19 mouse cellular contexts compared by ENCODE assay signal in the genomic region with DNA sequence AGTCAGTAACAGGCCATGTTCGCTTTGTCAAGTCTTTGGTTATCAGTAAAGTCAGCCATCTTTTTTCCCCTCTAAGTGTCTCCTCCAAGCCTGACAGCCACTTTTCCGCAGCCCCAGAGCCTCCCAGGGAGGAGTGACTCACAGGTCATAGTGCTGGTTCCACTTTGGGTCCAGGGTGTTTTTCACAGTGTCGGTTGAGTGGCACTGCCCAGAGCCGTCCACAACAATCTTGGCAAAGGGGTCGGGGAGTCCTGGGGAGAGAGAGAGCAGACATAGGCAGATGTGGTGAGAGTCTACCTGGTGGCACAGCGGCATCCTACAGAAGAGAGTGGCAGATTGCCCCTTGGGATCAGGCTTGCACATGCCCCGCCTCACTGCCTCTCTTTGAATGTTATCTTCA.
DNase-seq lines count a peak whose midpoint lies in the region; ATAC-seq and TF ChIP-seq lines count a peak whose summit lies in the region.
"Had no signal": no experiment of that assay in that cellular context is flagged by ENCODE, and none has a peak within 500 bp of the region (broad histone marks: within the 10 kb centered on the region; RNA-seq: fewer than 3 reads in every experiment).

No protein-coding gene starts in this region.

- WGBS in heart, embryonic 10.5 days = 55% methylated on average over 7 of the region's 7 CpGs
- 61% methylated on average over 7 of the region's 7 CpGs for WGBS in kidney, postnatal 0 days
- 86% methylated on average over 7 of the region's 7 CpGs for WGBS in stomach, postnatal 0 days

- peak overlapping the region; percentile 52; the same call in 1 of the 2 replicates for H3K27ac ChIP-seq in heart, embryonic 10.5 days
- H3K27ac ChIP-seq in kidney, postnatal 0 days = 0 out of 2 replicates have a peak overlapping the region, but pooled peaks have one; percentile 20
- H3K27ac ChIP-seq in stomach, postnatal 0 days (replicated peaks) = no peak overlapping the region
- H3K27ac ChIP-seq: forebrain, embryonic 13.5 days; heart, embryonic 15.5 days; hindbrain, embryonic 10.5 days; hindbrain, embryonic 14.5 days; intestine, embryonic 15.5 days had no signal

- TF ChIP-seq CTCF in kidney, postnatal 0 days (IDR thresholded peaks at IDR 0.05; ENCODE audit: low read depth) = no peak
- no peak for TF ChIP-seq CTCF in stomach, postnatal 0 days (IDR thresholded peaks at IDR 0.05; ENCODE audit: low read depth)

- no peaks in the 10 kb centered on the region for H3K9me3 ChIP-seq in heart, embryonic 10.5 days
- no peaks in the 10 kb centered on the region for H3K9me3 ChIP-seq in kidney, postnatal 0 days (replicated peaks; ENCODE audit: low read length)
- H3K9me3 ChIP-seq in stomach, postnatal 0 days (ENCODE audit: control insufficient read depth, low read length) = no peaks in the 10 kb centered on the region
- H3K9me3 ChIP-seq: embryonic facial prominence, embryonic 10.5 days; forebrain, embryonic 13.5 days; heart, embryonic 15.5 days; hindbrain, embryonic 10.5 days; intestine, embryonic 15.5 days had no signal

- H3K36me3 ChIP-seq in heart, embryonic 10.5 days = peaks cover 22% of the 10 kb centered on the region
- H3K36me3 ChIP-seq in kidney, postnatal 0 days (ENCODE audit: insufficient read depth, low read length) = peaks cover 19% of the 10 kb centered on the region; the same call in 1 of the 2 replicates
- H3K36me3 ChIP-seq in stomach, postnatal 0 days (ENCODE audit: control insufficient read depth, insufficient read depth, low read length) = peaks cover 5% of the 10 kb centered on the region; the same call in 1 of the 2 replicates

- peaks cover 58% of the 10 kb centered on the region for H3K4me1 ChIP-seq in heart, embryonic 10.5 days
- H3K4me1 ChIP-seq in kidney, postnatal 0 days (replicated peaks; ENCODE audit: insufficient read depth, low read length) = peaks cover 23% of the 10 kb centered on the region
- H3K4me1 ChIP-seq in stomach, postnatal 0 days (replicated peaks; ENCODE audit: control insufficient read depth, insufficient read depth) = no peaks in the 10 kb centered on the region

- DNase-seq in adrenal gland, adult 2 months = peak; percentile 52
- no peak for DNase-seq in adrenal gland, adult 8-10 months
- no peak for DNase-seq in heart, embryonic 10.5 days (ENCODE audit: low spot score)
- DNase-seq in heart, postnatal 4 days = no peak
- DNase-seq in kidney, postnatal 0 days (ENCODE audit: low spot score) = no peak
- DNase-seq in kidney, postnatal 10 days = no peak
- no peak for DNase-seq in stomach, postnatal 0 days (ENCODE audit: low spot score)
- DNase-seq in thymus, postnatal 10 days (ENCODE audit: low spot score in 2 of 2) = no peak
- DNase-seq: cerebellum, adult 2 months; forebrain, postnatal 0 days; heart, adult 18-20 months had no signal

- no peak overlapping the region for H3K4me3 ChIP-seq in heart, embryonic 10.5 days
- no peak overlapping the region for H3K4me3 ChIP-seq in kidney, postnatal 0 days (replicated peaks; ENCODE audit: low read depth, low read length)
- H3K4me3 ChIP-seq in stomach, postnatal 0 days (ENCODE audit: low read depth, low read length) = no peak overlapping the region
- H3K4me3 ChIP-seq: embryonic facial prominence, embryonic 10.5 days; forebrain, embryonic 13.5 days; heart, embryonic 15.5 days; hindbrain, embryonic 10.5 days; intestine, embryonic 15.5 days had no signal

- H3K9ac ChIP-seq in kidney, postnatal 0 days (ENCODE audit: low read depth, low read length) = no peak overlapping the region
- H3K9ac ChIP-seq in stomach, postnatal 0 days (ENCODE audit: low read length) = no peak overlapping the region
- H3K9ac ChIP-seq: forebrain, embryonic 13.5 days; forebrain, postnatal 0 days; heart, embryonic 15.5 days; hindbrain, embryonic 14.5 days; intestine, embryonic 15.5 days had no signal

- no peak for TF ChIP-seq EP300 in stomach, postnatal 0 days (optimal IDR thresholded peaks at IDR 0.05)

- H3K27me3 ChIP-seq in heart, embryonic 10.5 days (ENCODE audit: insufficient read depth, poor library complexity, severe bottlenecking) = peaks cover 5% of the 10 kb centered on the region; the same call in 1 of the 2 replicates
- no peaks in the 10 kb centered on the region for H3K27me3 ChIP-seq in kidney, postnatal 0 days (ENCODE audit: insufficient read depth, low read length)
- H3K27me3 ChIP-seq in stomach, postnatal 0 days (ENCODE audit: control insufficient read depth, insufficient read depth, low read length) = no peaks in the 10 kb centered on the region
- H3K27me3 ChIP-seq: CH12.LX; forebrain, embryonic 13.5 days; heart, embryonic 15.5 days; intestine, embryonic 15.5 days had no signal

- peak; percentile 19; the same call in 1 of the 2 replicates for ATAC-seq in kidney, postnatal 0 days (replicated peaks; ENCODE audit: low FRiP score, low read depth)
- ATAC-seq in stomach, postnatal 0 days (ENCODE audit: low FRiP score, low TSS enrichment) = 0 out of 2 replicates have a peak, but pooled peaks have one; percentile 19
- ATAC-seq: forebrain, embryonic 13.5 days; forebrain, postnatal 0 days; intestine, embryonic 15.5 days had no signal

- no peak overlapping the region for H3K4me2 ChIP-seq in kidney, postnatal 0 days (ENCODE audit: low read length)
- no peak overlapping the region for H3K4me2 ChIP-seq in stomach, postnatal 0 days (replicated peaks; ENCODE audit: low read depth)
- H3K4me2 ChIP-seq: forebrain, embryonic 13.5 days; heart, embryonic 11.5 days; heart, embryonic 15.5 days; hindbrain, embryonic 14.5 days; intestine, embryonic 15.5 days had no signal
